Mouse (Mus musculus): ENCODE measurements at regions not wholly inside any gene's neighbourhood (a gene's known extent, or its start where the extent isn't known, plus 50 kb on each side); places are given as distances from the start of the nearest gene placed in this dataset.

GRCm38 (mm10) chr2:77333394-77334079, 53.1 kb upstream of the Sestd1 start:
- TF ChIP-seq CTCF (IDR thresholded peaks at IDR 0.05 in 2 of 3, conservative IDR thresholded peaks at IDR 0.05 in 1 of 3; ENCODE audit: control insufficient read depth in 1 of 3, insufficient read depth in 1 of 3, low read depth in 2 of 3, low read length in 3 of 3, poor library complexity in 1 of 3, severe bottlenecking in 1 of 3) (no peak), JUND (IDR thresholded peaks at IDR 0.05; ENCODE audit: low read depth, low read length) (no peak), TCF12 (IDR thresholded peaks at IDR 0.05; ENCODE audit: low read depth, low read length) (no peak), MAFK (IDR thresholded peaks at IDR 0.05; ENCODE audit: borderline replicate concordance, low read depth, low read length) (no peak), CHD1 (IDR thresholded peaks at IDR 0.05; ENCODE audit: low read depth, low read length) (no peak), POLR2A (IDR thresholded peaks at IDR 0.05; ENCODE audit: control insufficient read depth in 1 of 2, insufficient read depth in 1 of 2, low read depth in 1 of 2, low read length in 2 of 2, poor library complexity in 1 of 2) (no peak), ETS1 (IDR thresholded peaks at IDR 0.05; ENCODE audit: low read depth, low read length) (no peak), MAZ (IDR thresholded peaks at IDR 0.05; ENCODE audit: low read depth, low read length) (no peak), EP300 (IDR thresholded peaks at IDR 0.05; ENCODE audit: low read depth in 1 of 2, low read length in 2 of 2) (no peak), HCFC1 (IDR thresholded peaks at IDR 0.05; ENCODE audit: low read depth, low read length) (no peak), GABPA (IDR thresholded peaks at IDR 0.05; ENCODE audit: low read depth, low read length) (no peak), TBP (IDR thresholded peaks at IDR 0.05; ENCODE audit: low read depth, low read length) (no peak), ELF1 (IDR thresholded peaks at IDR 0.05; ENCODE audit: low read depth, low read length) (no peak)
